Mouse (Mus musculus) lung, embryonic 16.5 days (tissue): ENCODE measurements around the gene Aff3. TPM values are rescaled to one million over a fixed set of nuclear protein-coding genes. Genes with fewer than 3 reads are reported as not detected.

Experiments used
- ATAC-seq: fragments of 200-750 bp; cut with Nextera tagmentation; 2 replicates; pipeline ENCODE4 v1.8.0; 2017; ENCODE audit warnings: low read depth, mild to moderate bottlenecking, moderate library complexity
- H3K27ac ChIP-seq: fragments of 300-500 bp; sonication (generic); 2 replicates; pipeline ENCODE4 v1.5.1; 2014; ENCODE audit warnings: mild to moderate bottlenecking, control low read depth, low read length
- H3K27me3 ChIP-seq: fragments of 300-500 bp; sonication (generic); 2 replicates; pipeline ENCODE4 v1.6.1; 2014; ENCODE audit warnings: low read depth, low read length, mixed read lengths; ENCODE audit not compliant: control insufficient read depth, insufficient read depth
- H3K36me3 ChIP-seq: fragments of 300-500 bp; sonication (generic); 2 replicates; pipeline ENCODE4 v1.6.1; 2014; ENCODE audit warnings: low read length; ENCODE audit not compliant: control insufficient read depth, insufficient read depth
- H3K4me1 ChIP-seq: fragments of 300-500 bp; sonication (generic); replicated peaks from 2 replicates; pipeline ENCODE4 v1.6.1; 2014; ENCODE audit warnings: low read length, mixed read lengths; ENCODE audit not compliant: control insufficient read depth, insufficient read depth
- H3K4me2 ChIP-seq: fragments of 300-500 bp; sonication (generic); 2 replicates; pipeline ENCODE4 v1.6.1; 2014; ENCODE audit warnings: low read depth, low read length, control low read depth
- H3K4me3 ChIP-seq: fragments of 300-500 bp; sonication (generic); 2 replicates; pipeline ENCODE4 v1.5.1; 2014; ENCODE audit warnings: mild to moderate bottlenecking, low read length, control low read depth
- H3K9ac ChIP-seq: fragments of 300-500 bp; sonication (generic); 2 replicates; pipeline ENCODE4 v1.6.1; 2014; ENCODE audit warnings: low read length, control low read depth
- H3K9me3 ChIP-seq: fragments of 300-500 bp; sonication (generic); 2 replicates; pipeline ENCODE4 v1.6.1; 2016; ENCODE audit warnings: low read length; ENCODE audit not compliant: control insufficient read depth
- WGBS: fragments of 180-500 bp; shearing (Covaris S2); extraction: QIAGEN DNeasy Blood & Tissue Kit; methylation state at CpG from one replicate; pipeline ENCODE4 v1.1.7; 2014; 5-methylcytosine and 5-hydroxymethylcytosine counted together
- polyA plus RNA-seq: library from polyadenylated mRNA; unstranded; fragments of >200 nt; fragmentation: Nextera tagmentation; extraction: Ambion mirVana; gene quantifications from 2 replicates; pipeline ENCODE4 v1.2.1, GENCODE M21; 2015

Gene Aff3
- polyA plus RNA-seq, 1 experiment from 2014 or later = 2.6 TPM

- H3K9me3 ChIP-seq = no peaks in the 10 kb centered on the region
- ATAC-seq = peak; percentile 86
- WGBS = under 1% methylated on average over 68 of the region's 133 CpGs
Observed at GRCm38 (mm10) chr1:38626739-38627661, 37.8 kb downstream of the Aff3 start.

DNA sequence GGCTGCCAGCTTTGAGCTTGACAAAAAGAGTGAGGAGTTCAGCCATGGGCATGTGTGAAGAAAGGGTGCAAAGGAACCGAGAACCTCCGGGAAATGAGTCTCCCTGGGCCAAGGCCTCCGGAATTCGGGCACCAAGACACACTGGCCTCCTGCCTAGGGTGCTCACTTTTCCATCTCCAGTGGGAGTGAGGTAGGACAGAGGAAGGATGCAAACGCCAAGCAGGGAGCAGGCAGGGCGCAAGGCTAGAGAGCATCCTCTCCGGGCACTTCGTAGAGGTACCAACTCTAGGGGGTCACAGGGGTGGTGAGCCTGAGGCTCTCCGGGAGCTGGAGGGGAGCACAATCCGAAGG lies 38.4 kb downstream of the Aff3 start:
- 2% methylated on average over 10 of the region's 10 CpGs for WGBS
- Histone ChIP-seq H3K9ac (peak overlapping the region; percentile 66), H3K4me1 (peaks cover 16% of the 10 kb centered on the region), H3K4me3 (peak overlapping the region; percentile 66), H3K27ac (no peak overlapping the region), H3K4me2 (peak overlapping the region; percentile 77), H3K9me3 (no peaks in the 10 kb centered on the region), H3K36me3 (no peaks in the 10 kb centered on the region), H3K27me3 (peaks cover 11% of the 10 kb centered on the region)
- peak; percentile 4; the same call in 1 of the 2 replicates for ATAC-seq

More at GRCm38 (mm10) chr1:38626739-38627661, 37.8 kb downstream of the Aff3 start:
- H3K9ac ChIP-seq = peak overlapping the region; percentile 66
- no peaks in the 10 kb centered on the region for H3K36me3 ChIP-seq
- H3K4me1 ChIP-seq = peaks cover 16% of the 10 kb centered on the region
- H3K27me3 ChIP-seq = peaks cover 11% of the 10 kb centered on the region
- peak overlapping the region; percentile 77 for H3K4me2 ChIP-seq
- H3K27ac ChIP-seq = peak overlapping the region; percentile 77
- peak overlapping the region; percentile 66 for H3K4me3 ChIP-seq

- H3K4me1 ChIP-seq = peaks cover 9% of the 10 kb centered on the region
- 65% methylated on average over 4 of the region's 4 CpGs for WGBS
- H3K9ac ChIP-seq = no peak overlapping the region
- H3K4me2 ChIP-seq = no peak overlapping the region
- H3K27ac ChIP-seq = no peak overlapping the region
- H3K27me3 ChIP-seq = peaks cover 6% of the 10 kb centered on the region
- H3K9me3 ChIP-seq = no peaks in the 10 kb centered on the region
- no peak for ATAC-seq
- no peak overlapping the region for H3K4me3 ChIP-seq
- no peaks in the 10 kb centered on the region for H3K36me3 ChIP-seq
Observed at GRCm38 (mm10) chr1:38621840-38622239, 42.9 kb downstream of the Aff3 start.

DNA sequence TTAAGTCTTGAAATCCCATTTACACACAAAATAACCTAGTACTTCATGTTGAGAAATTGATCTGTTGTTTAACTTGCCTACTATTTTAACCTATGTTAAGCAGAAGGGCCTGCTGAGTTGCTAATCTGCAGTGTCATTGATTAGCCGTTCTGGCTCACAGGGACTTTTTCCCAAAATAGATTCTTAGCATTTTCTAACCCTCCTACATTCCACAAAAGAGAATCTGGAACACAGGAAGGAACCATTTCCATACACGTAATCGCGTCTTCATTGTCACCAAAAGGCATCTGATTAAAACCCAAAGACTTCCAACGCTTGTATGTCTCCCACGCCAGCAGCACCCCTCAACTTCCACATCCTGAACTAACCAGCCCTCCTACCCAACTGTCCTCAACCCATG lies 44.4 kb downstream of the Aff3 start:
- H3K9me3 ChIP-seq = no peaks in the 10 kb centered on the region
- H3K4me2 ChIP-seq = no peak overlapping the region
- no peak overlapping the region for H3K4me3 ChIP-seq
- no peaks in the 10 kb centered on the region for H3K36me3 ChIP-seq
- ATAC-seq = no peak
- H3K27me3 ChIP-seq = no peaks in the 10 kb centered on the region
- no peaks in the 10 kb centered on the region for H3K4me1 ChIP-seq
- 82% methylated on average over 6 of the region's 6 CpGs for WGBS
- no peak overlapping the region for H3K9ac ChIP-seq
- H3K27ac ChIP-seq = no peak overlapping the region

DNA sequence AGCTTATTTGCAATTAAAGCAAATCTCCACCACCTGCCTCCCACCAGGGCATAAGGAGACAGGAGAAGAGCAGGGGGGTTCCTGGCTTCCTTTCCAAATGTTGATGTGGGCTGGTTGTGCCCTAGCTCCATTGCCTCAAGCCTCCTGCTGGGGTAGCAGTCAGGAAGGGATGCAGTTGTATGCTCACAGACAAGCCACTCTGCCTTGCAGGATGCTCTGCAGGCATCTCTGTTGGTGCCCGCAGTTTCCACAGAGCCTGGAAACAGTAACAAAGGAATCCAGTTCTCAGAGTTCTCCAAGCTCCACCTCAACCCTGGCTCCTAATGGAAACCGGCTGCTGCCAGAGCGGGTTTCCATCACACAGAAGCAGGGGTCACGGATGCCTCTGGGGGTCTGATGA lies 58.0 kb downstream of the Aff3 start:
- no peak overlapping the region for H3K9ac ChIP-seq
- H3K4me3 ChIP-seq = no peak overlapping the region
- peaks cover 9% of the 10 kb centered on the region; the same call in 1 of the 2 replicates for H3K4me1 ChIP-seq
- ATAC-seq = no peak
- H3K36me3 ChIP-seq = no peaks in the 10 kb centered on the region
- no peak overlapping the region for H3K4me2 ChIP-seq
- 67% methylated on average over 4 of the region's 4 CpGs for WGBS
- H3K27ac ChIP-seq = no peak overlapping the region
- no peaks in the 10 kb centered on the region for H3K9me3 ChIP-seq
- no peaks in the 10 kb centered on the region for H3K27me3 ChIP-seq

DNA sequence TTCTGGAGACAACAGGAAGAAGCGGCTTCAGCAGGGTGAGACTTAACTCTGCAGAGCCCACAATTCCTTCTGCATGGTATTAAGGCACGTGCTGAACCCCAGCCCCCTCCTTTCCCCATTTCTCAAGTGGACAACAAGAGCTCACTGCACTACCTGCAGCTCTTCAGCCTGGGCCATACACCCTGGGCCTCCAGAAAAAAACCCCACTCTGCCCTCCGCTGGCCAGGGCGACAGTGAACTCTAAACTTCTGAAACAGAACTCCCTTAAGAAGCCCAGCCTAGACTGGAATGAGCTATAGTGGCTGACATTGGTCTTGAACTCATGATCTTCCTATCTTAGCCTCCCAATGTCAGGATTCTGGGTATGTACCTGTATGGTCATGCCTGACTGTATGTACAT lies 59.3 kb downstream of the Aff3 start:
- H3K4me3 ChIP-seq = no peak overlapping the region
- H3K9ac ChIP-seq = no peak overlapping the region
- peaks cover 9% of the 10 kb centered on the region; the same call in 1 of the 2 replicates for H3K4me1 ChIP-seq
- no peaks in the 10 kb centered on the region for H3K36me3 ChIP-seq
- H3K27me3 ChIP-seq = no peaks in the 10 kb centered on the region
- no peak overlapping the region for H3K4me2 ChIP-seq
- no peak overlapping the region for H3K27ac ChIP-seq
- ATAC-seq = no peak
- 67% methylated on average over 4 of the region's 4 CpGs for WGBS
- no peaks in the 10 kb centered on the region for H3K9me3 ChIP-seq

- Histone ChIP-seq H3K27me3 (no peaks in the 10 kb centered on the region), H3K4me3 (no peak overlapping the region), H3K27ac (peak overlapping the region; percentile 10; the same call in 1 of the 2 replicates), H3K9me3 (no peaks in the 10 kb centered on the region), H3K36me3 (no peaks in the 10 kb centered on the region), H3K4me1 (peaks cover 12% of the 10 kb centered on the region; the same call in 1 of the 2 replicates), H3K4me2 (no peak overlapping the region), H3K9ac (no peak overlapping the region)
- ATAC-seq = peak; percentile 38; the same call in 1 of the 2 replicates
- WGBS = 58% methylated on average over 7 of the region's 7 CpGs
Observed at GRCm38 (mm10) chr1:38604611-38605010, 60.1 kb downstream of the Aff3 start.

DNA sequence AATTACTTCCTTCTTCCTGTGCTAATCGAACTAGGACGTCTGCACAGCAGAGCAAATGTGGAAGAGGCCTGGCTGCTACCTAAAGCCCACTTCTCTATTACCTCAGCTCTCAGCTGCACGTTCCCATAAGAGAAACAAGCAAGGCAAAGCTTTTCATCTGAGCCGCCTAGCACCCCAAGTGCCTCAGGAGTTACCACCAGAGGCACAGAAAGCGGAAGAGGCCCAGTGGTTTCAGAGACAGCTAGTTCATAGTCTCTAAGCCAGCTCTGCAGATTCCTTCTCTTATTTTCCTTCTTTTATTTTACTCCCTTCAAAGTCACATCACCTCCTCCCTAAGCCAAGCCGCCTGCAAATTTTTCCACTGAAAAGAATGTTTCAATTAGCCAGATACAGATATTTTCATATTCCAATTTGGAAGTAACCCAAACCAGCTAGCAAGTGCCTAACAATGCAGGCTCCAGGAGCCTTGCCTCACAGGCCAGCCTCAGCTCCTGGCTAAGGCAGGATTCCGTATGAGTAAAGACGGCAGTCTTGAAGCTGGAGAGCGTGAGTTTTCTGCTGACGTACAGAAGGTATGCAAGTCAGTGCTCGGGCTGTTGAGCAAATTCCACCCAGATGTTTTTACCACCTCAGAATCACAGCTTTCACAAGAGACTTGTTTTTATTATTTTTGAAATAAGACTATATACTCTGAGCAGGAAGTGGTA lies 62.8 kb downstream of the Aff3 start:
- H3K36me3 ChIP-seq = no peaks in the 10 kb centered on the region
- no peak overlapping the region for H3K27ac ChIP-seq
- H3K27me3 ChIP-seq = no peaks in the 10 kb centered on the region
- WGBS = 70% methylated on average over 11 of the region's 11 CpGs
- peaks cover 10% of the 10 kb centered on the region; the same call in 1 of the 2 replicates for H3K4me1 ChIP-seq
- H3K4me2 ChIP-seq = no peak overlapping the region
- ATAC-seq = no peak
- no peak overlapping the region for H3K4me3 ChIP-seq
- no peaks in the 10 kb centered on the region for H3K9me3 ChIP-seq
- no peak overlapping the region for H3K9ac ChIP-seq

DNA sequence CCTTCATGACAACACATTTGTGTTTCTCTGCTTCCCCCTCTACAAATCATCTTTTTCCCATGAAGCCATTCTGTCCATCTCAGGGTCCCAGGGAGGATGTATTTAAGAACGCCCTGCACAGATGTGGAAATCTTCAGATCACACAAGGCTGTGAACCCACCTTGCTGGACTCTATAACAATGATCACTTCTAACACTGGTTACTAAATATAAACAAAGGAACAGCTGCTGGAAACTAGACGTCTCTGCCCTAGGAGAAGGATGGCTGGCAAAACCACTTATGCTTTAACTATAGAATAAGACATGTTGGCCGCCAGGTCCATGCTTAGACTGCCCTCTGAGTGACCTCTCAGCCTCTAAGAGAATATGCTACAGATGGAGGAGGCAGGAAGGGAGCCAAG lies 69.4 kb downstream of the Aff3 start:
- no peaks in the 10 kb centered on the region for H3K27me3 ChIP-seq
- peaks cover 7% of the 10 kb centered on the region for H3K4me1 ChIP-seq
- H3K9me3 ChIP-seq = no peaks in the 10 kb centered on the region
- H3K27ac ChIP-seq = no peak overlapping the region
- H3K36me3 ChIP-seq = no peaks in the 10 kb centered on the region
- no peak for ATAC-seq
- no peak overlapping the region for H3K4me2 ChIP-seq
- 49% methylated on average over 3 of the region's 3 CpGs for WGBS
- no peak overlapping the region for H3K4me3 ChIP-seq
- H3K9ac ChIP-seq = no peak overlapping the region
